Mouse (Mus musculus) layer of hippocampus, adult 9-11 months (tissue): ENCODE results near the gene Snrnp200.
"Not testable (repeated sequence)": the region's sequence is repeated elsewhere in the genome, so short reads cannot be mapped to it uniquely, and the experiment has no call there.

ENCODE experiments used
- DNase-seq: peaks from one replicate; pipeline ENCODE4 v3.0.0; 2022

Snrnp200 gene

GRCm38 (mm10) chr2:127207547-127208451 lies at the start of gene Snrnp200, which contains the start of gene 1810024B03Rik:
TSS of gene Snrnp200 (plus strand) at chr2:127208386.
TSS of gene 1810024B03Rik (minus strand) at chr2:127208280.
- DNase-seq: peak; percentile 96

DNA sequence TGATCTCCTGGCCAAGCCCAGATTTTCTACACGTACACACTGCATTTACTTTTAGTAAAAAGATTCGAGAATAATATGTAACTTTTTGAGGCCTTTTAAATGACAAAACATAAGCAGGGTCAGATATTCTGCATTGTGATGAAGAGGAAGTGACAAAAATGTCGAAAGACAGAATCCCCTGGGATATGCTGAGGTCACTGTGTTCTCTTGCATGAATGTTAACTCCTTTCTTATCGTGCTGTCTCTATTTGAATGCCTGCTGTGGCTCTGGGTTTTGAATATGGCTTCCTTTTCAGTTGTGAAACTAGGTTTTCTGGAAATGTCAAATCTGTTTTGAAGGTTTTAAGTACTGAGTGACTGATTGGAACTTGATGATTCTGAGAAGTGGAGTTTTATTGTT lies 42.5 kb upstream of the Snrnp200 start:
- DNase-seq: no peak

- DNase-seq: not testable (repeated sequence)
These were observed 41.9 kb upstream of the Snrnp200 start for GRCm38 (mm10) chr2:127166261-127166660.

DNA sequence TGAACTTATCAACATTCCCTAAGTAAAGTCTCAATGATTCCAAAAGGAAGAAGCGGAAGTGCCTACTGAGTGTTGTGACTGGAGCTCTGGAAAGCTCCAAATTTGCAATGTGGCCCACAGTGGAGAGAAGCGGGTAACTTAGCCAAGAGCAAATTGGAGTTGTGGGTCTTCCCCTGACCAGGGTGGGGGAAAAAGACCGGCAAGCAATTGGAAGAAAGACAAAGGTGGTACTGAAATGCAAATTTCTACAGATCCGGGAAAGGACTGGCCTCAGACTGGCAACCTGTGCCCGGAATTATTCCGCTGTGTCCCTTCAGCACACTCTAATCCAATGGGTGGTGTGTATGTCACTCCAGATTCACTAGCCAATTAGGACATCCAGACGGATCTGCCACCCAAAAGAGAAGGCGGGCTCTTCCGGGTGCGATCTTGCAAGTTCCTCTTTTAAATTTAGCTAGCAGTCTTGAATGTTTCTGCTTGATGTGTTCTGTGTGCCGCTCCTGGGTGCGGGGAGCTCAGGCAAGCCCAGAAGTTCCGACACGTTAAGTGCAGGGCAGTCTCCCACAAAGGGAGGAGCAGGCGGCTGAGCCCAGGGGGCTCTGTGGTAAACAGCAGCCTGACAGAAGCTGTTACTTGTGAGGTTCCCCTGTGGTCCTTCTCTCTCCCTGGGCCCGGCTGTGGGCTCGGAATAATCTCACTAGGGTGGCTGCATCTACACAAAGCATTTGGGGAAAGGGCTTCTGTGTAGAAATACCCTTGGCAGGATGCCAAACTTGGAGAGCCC lies 25.4 kb upstream of the Snrnp200 start:
- peak; percentile 94 for DNase-seq

DNA sequence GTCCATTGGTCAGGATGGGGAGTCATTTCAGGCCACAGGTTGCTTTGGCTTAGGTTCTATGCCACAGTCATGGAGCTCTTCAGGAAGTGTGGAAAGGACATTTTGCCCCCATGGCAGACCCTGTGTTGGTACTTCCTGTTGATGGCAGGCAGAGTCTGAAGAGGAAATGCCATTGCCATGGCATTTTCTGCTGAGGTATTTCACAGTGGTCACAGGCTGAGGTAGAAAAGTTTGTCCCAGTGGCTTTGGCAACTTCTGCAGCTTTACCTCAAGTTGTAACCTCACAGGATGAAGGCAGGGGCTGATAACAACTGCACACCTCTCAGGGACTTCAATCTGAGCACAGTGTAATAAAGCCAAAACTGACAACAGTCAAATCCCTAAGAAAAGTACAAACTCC lies 18.6 kb upstream of the Snrnp200 start:
- no peak for DNase-seq

GRCm38 (mm10) chr2:127204932-127205331 lies 3.3 kb upstream of the Snrnp200 start:
- peak; percentile 20 for DNase-seq

- DNase-seq: not testable (repeated sequence)
These were observed 2.2 kb upstream of the Snrnp200 start for GRCm38 (mm10) chr2:127205936-127206335.

- no peak for DNase-seq
These were observed 1.3 kb upstream of the Snrnp200 start for GRCm38 (mm10) chr2:127206916-127207315.

DNA sequence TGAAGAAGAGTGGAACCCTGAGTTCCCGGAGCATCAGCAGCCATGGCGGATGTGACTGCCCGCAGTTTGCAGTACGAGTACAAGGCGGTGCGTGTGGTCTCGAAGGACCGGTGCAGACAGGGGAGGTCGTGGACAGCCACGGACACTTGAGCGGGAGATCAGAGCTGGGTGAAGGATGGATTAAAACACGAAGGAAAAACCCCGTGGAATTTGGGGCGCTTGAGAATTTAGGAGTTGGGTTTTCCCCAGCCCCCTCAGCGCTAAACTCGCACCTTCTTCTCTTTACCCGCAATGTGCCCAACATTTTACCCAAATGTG lies 225 bp downstream of the Snrnp200 start:
- no peak for DNase-seq

GRCm38 (mm10) chr2:127210701-127211100 lies 2.5 kb downstream of the Snrnp200 start:
- no peak for DNase-seq

GRCm38 (mm10) chr2:127217746-127218145 lies 9.6 kb downstream of the Snrnp200 start:
- DNase-seq: no peak

GRCm38 (mm10) chr2:127225261-127225660 lies 17.1 kb downstream of the Snrnp200 start:
- no peak for DNase-seq

- no peak for DNase-seq
These were observed 29.9 kb downstream of the Snrnp200 start for GRCm38 (mm10) chr2:127237897-127238610.

DNA sequence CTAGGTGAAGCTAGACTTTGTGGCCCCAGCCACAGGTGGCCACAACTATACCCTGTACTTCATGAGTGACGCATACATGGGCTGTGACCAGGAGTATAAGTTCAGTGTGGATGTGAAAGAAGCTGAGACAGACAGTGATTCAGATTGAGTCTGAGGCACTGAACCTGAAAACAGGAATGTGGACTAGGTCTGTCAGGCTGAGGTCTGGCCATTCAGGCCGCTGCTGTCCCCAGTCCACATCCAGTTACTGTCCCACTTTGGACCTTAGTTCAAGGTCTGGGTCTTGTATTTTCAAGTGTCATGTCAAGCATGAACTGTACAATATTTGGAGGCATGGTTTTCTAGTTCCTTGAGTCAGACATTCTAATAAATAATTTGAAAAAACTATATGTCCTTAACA lies 31.9 kb downstream of the Snrnp200 start:
- no peak for DNase-seq

DNA sequence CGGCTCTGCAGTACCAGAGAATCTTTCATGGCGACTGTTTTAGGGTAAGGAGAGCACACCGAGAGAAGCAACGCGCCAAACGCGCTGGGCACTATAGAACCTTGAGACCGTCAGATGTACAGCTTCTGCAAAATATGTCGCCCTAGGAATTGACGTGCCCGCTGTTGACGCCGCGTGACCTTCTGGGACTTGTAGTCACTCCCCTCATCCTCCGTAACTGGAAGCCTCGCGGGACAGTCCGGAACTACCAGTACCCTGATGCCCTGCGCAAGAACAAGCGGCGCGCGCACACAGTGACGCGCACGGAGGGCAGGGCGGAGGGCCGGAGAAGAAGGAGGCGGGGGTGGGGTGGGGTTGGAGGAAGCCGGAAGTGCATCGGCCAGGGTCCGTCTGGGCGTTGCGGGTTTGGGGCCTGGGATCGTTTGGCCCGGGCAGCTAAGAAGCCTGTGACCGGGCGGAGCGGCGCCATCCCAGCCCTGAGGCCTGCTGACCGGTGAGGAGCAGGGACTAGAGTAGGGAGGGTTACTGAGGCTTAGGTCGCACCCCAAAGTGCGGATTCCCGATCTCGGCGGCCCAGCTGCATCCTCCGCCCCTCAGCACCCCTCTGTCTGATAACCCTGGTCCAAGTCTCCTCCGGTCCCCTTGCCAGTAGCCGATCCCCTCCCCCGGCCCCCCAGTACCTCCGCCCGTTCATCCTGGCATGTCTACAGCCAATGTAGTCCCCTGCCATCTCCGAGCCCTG lies 39.6 kb downstream of the Snrnp200 start, which contains the start of the genes Ciao1 and Tmem127:
Ciao1 (minus strand) TSS at position 225 of the 742 bp plus-strand sequence.
Tmem127 (plus strand) TSS at position 317 of the 742 bp plus-strand sequence.
- DNase-seq: peak; percentile 99

DNA sequence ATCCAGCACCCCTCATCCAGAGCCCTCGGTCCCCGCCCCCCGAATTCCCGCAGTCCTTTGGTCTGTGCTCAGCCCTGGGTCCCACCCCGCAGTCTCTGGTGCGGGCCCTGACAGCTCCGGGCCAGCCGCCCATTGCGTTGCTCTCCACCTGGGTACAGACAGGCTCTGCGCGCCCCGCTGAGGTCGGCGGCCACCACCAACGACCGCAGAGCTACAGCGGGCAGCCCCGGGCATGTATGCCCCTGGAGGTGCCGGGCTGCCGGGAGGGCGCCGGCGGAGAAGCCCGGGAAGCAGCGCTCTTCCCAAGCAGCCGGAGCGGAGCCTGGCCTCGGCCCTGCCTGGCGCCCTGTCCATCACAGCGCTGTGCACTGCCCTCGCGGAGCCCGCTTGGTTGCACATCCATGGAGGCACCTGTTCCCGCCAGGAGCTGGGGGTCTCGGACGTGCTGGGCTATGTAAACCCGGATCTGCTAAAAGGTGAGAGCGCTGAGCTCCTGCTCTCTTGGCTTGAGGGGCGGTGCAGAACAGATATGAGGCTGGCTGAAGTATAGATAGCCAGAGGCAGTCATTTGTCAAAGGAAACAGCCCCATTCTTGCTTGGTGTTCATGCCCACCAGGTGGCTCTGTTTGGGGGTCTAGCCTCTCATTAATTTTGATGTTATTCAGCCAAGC lies 40.3 kb downstream of the Snrnp200 start:
- DNase-seq: peak; percentile 38

DNA sequence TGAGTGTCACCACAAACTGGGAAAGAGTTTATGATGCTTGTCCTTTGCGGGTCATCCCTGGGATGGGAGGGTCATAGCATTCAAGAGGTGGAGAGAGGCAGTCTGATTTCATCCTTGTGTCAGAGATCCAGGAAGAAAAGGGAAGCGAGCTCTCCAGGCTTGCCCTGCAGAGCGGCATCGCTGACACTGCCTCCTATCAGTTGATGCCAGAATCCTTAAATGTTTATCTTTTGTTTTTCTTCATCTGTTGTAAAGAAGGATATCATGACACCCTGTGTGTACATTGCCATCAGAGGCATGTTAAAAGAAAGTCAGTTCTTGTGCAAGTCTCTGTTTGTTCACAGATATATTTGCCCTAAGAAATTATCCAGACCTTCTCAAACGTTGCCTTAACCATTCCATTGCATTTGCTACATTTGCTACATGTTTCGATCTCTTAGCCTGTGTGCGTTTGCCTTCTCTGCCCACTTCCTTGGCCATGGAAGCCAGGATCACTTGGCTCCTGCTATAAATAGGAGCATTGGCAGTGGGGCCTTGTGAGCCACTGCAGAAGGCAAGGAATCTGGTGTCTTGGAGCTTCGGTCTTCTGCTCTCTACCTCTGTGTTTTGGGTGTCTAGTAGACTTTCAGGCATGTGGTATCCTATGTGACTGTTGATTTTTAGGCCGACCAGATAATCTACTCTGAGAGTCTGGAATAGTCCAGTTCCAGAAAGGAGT lies 42.3 kb downstream of the Snrnp200 start:
- no peak for DNase-seq

DNA sequence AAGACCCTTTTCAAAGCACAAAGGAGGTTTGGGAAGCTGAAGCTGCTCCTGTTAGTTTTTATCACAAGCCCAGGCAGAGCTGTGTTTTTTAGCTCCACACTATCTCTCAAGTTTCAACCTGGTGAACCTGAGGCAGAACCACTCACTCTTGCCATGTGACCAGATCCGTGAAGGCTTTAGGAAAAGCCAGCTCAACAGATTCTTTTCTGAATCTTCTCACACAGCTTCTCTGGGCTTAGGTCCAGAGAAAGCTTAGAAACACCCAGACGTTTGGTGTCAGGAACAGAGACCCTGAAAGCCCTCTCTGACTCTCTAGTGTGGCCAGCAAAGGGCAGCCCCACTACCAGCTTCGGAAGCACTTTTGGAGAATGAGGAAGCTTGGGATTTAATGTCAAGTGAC lies 43.3 kb downstream of the Snrnp200 start:
- DNase-seq: no peak

DNA sequence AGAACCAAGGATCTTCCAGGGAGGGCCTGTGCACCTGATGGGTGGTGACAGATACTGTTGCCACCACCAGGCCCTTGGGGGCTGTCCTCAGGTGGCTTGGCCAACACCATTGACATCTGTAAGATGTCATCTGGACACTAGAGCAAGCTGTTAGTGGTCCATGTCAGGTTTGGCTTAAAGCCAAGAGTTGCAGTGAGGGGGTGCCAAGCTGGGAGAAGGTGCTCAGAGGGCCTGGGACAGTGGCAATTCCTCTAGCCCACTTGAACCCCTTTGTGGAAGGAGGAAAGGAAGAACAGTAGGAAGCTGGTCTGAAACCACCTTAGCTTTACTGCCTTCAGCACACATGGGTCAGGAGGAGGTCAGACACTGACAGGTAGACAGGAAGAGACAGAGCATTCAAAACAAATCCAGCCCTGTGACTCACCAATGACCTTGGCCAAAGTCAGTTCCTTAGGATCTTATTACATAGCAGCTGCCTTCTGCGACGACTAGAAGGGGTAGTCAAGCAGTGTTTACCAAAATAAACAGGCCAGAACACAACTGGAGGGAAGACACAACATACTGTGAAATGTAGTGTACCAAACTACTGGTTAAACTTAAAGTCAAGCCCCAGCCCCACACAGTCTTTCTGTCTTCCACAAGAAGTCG lies 43.8 kb downstream of the Snrnp200 start:
- no peak for DNase-seq

- no peak for DNase-seq
These were observed 44.6 kb downstream of the Snrnp200 start for GRCm38 (mm10) chr2:127252787-127253186.
